Mouse (Mus musculus): ENCODE results near the gene Cxcl13. TPM values are rescaled to one million over a fixed set of nuclear protein-coding genes. Genes with fewer than 3 reads are reported as not detected.

The Cxcl13 gene
- polyA plus RNA-seq (2012; rRNA removed) = not detected in 2 replicates

DNA sequence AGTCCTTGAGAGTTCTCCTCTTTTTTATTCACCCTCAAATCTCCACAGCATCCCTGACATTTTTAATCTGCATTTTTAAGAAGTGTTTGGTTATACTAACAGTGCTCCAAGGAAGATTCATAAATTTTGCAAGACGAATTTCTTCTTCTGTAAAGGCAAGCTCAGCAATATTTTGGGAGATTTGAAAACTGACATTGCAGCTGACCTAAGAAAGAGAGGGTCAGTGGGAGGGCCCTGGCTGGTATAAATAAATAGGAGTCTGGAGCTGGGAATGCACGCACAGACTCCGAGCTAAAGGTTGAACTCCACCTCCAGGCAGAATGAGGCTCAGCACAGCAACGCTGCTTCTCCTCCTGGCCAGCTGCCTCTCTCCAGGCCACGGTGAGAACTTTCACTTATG lies at the start of gene Cxcl13:
TSS of gene Cxcl13 (plus strand) at position 301 of the 400 bp plus-strand sequence.
- Histone ChIP-seq H3K4me3 (ENCODE audit: control insufficient read depth, low read depth, low read length) (no peak within 1 kb of the TSS), H3K36me3 (ENCODE audit: control insufficient read depth, insufficient read depth, low read length) (no peaks in the 10 kb centered on the region), H3K27ac (ENCODE audit: control insufficient read depth, insufficient read depth, low read depth, low read length) (no peak within 1 kb of the TSS), H3K4me1 (ENCODE audit: control insufficient read depth, insufficient read depth, low read length) (no peaks in the 10 kb centered on the region), H3K27me3 (ENCODE audit: control insufficient read depth, insufficient read depth, low read length) (no peaks in the 10 kb centered on the region)
- TF ChIP-seq POLR2A (IDR thresholded peaks at IDR 0.05; ENCODE audit: control insufficient read depth, low read depth, low read length) (no peak), CTCF (IDR thresholded peaks at IDR 0.05; ENCODE audit: control insufficient read depth, insufficient read depth, insufficient replicate concordance, low read depth, low read length) (no peak)

DNA sequence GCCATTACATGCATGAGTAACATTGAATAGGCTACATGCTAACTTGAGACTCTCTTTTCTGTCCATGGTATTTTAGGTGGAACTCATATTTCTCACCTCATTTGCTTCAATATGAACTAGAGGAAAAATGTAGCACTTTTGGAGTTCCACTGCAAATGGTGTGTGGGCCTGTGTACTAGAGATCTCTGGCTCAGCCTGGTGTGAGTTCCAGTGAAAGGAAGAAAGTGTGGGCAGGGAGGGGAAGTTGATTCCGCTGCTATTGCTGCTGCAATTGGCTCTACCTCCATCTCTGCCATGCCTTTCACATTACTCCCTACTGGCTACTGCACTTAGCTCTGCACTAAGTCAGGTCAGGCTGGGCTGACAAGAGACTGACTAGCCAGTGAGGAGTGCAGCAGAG lies 45.7 kb upstream of the Cxcl13 start:
- Histone ChIP-seq H3K4me3 (ENCODE audit: control insufficient read depth, low read depth, low read length) (no peak overlapping the region), H3K27me3 (ENCODE audit: control insufficient read depth, insufficient read depth, low read length) (no peaks in the 10 kb centered on the region)

GRCm38 (mm10) chr5:95918491-95918890 lies 38.3 kb upstream of the Cxcl13 start:
- Histone ChIP-seq H3K27me3 (ENCODE audit: control insufficient read depth, insufficient read depth, low read length) (no peaks in the 10 kb centered on the region), H3K36me3 (ENCODE audit: control insufficient read depth, insufficient read depth, low read length) (no peaks in the 10 kb centered on the region)
- no peak for TF ChIP-seq CTCF (IDR thresholded peaks at IDR 0.05; ENCODE audit: control insufficient read depth, insufficient read depth, insufficient replicate concordance, low read depth, low read length)
- TF ChIP-seq POLR2A (IDR thresholded peaks at IDR 0.05; ENCODE audit: control insufficient read depth, low read depth, low read length) = no peak

More for the DNA sequence above, 45.7 kb upstream of the Cxcl13 start:
- TF ChIP-seq POLR2A (IDR thresholded peaks at IDR 0.05; ENCODE audit: control insufficient read depth, low read depth, low read length) (no peak), CTCF (IDR thresholded peaks at IDR 0.05; ENCODE audit: control insufficient read depth, insufficient read depth, insufficient replicate concordance, low read depth, low read length) (no peak)
- Histone ChIP-seq H3K36me3 (ENCODE audit: control insufficient read depth, insufficient read depth, low read length) (no peaks in the 10 kb centered on the region), H3K4me1 (ENCODE audit: control insufficient read depth, insufficient read depth, low read length) (no peaks in the 10 kb centered on the region), H3K27ac (ENCODE audit: control insufficient read depth, insufficient read depth, low read depth, low read length) (no peak overlapping the region)

DNA sequence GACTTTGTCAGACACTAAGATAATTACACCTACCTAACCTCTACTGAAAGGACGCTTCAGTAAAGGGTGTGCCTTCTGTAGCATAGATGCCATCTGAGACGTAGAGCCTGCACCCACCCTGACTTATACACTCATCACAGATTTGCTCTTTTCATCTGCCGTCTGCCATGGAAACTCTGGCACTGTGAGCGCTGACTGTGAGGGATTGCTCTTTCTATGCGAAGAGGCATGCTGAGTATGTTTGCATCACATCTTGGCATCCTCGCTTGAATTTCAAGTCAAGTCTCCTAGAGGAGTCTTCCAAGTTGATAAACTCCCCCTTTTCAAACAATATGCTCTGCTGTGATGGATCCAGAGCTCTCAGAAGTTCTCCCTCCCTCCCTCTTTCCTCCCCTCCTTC lies 32.7 kb upstream of the Cxcl13 start:
- no peak overlapping the region for H3K27ac ChIP-seq (ENCODE audit: control insufficient read depth, insufficient read depth, low read depth, low read length)
- no peaks in the 10 kb centered on the region for H3K27me3 ChIP-seq (ENCODE audit: control insufficient read depth, insufficient read depth, low read length)
- H3K36me3 ChIP-seq (ENCODE audit: control insufficient read depth, insufficient read depth, low read length) = no peaks in the 10 kb centered on the region
- no peaks in the 10 kb centered on the region for H3K4me1 ChIP-seq (ENCODE audit: control insufficient read depth, insufficient read depth, low read length)
- TF ChIP-seq CTCF (IDR thresholded peaks at IDR 0.05; ENCODE audit: control insufficient read depth, insufficient read depth, insufficient replicate concordance, low read depth, low read length) = no peak
- H3K4me3 ChIP-seq (ENCODE audit: control insufficient read depth, low read depth, low read length) = no peak overlapping the region

More at GRCm38 (mm10) chr5:95918491-95918890, 38.3 kb upstream of the Cxcl13 start:
- Histone ChIP-seq H3K4me1 (ENCODE audit: control insufficient read depth, insufficient read depth, low read length) (no peaks in the 10 kb centered on the region), H3K27ac (ENCODE audit: control insufficient read depth, insufficient read depth, low read depth, low read length) (no peak overlapping the region), H3K4me3 (ENCODE audit: control insufficient read depth, low read depth, low read length) (no peak overlapping the region)

GRCm38 (mm10) chr5:95925204-95925930 lies 31.4 kb upstream of the Cxcl13 start:
- TF ChIP-seq POLR2A (IDR thresholded peaks at IDR 0.05; ENCODE audit: control insufficient read depth, low read depth, low read length) (no peak), CTCF (IDR thresholded peaks at IDR 0.05; ENCODE audit: control insufficient read depth, insufficient read depth, insufficient replicate concordance, low read depth, low read length) (no peak)
- no peak overlapping the region for H3K27ac ChIP-seq (ENCODE audit: control insufficient read depth, insufficient read depth, low read depth, low read length)
- H3K4me1 ChIP-seq (ENCODE audit: control insufficient read depth, insufficient read depth, low read length) = no peaks in the 10 kb centered on the region
- H3K27me3 ChIP-seq (ENCODE audit: control insufficient read depth, insufficient read depth, low read length) = no peaks in the 10 kb centered on the region
- no peaks in the 10 kb centered on the region for H3K36me3 ChIP-seq (ENCODE audit: control insufficient read depth, insufficient read depth, low read length)
- H3K4me3 ChIP-seq (ENCODE audit: control insufficient read depth, low read depth, low read length) = no peak overlapping the region

DNA sequence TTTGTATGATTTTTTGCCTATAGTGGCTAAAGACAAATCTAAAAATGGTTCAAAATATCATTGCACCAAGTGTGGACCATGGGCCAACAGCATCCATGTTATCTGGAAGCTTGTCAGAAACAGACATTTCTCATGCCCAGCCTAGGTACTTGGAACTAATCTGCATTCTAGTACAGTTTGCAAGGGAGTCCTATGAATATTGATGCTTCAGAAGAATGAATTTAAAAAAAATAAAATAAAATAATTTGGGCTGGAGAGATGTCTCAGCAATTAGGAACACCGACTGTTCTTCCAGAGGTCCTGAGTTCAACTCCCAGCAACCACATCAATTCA lies 30.9 kb upstream of the Cxcl13 start:
- no peaks in the 10 kb centered on the region for H3K36me3 ChIP-seq (ENCODE audit: control insufficient read depth, insufficient read depth, low read length)
- TF ChIP-seq POLR2A (IDR thresholded peaks at IDR 0.05; ENCODE audit: control insufficient read depth, low read depth, low read length) (no peak), CTCF (IDR thresholded peaks at IDR 0.05; ENCODE audit: control insufficient read depth, insufficient read depth, insufficient replicate concordance, low read depth, low read length) (no peak)
- H3K27ac ChIP-seq (ENCODE audit: control insufficient read depth, insufficient read depth, low read depth, low read length) = no peak overlapping the region
- no peak overlapping the region for H3K4me3 ChIP-seq (ENCODE audit: control insufficient read depth, low read depth, low read length)
- no peaks in the 10 kb centered on the region for H3K27me3 ChIP-seq (ENCODE audit: control insufficient read depth, insufficient read depth, low read length)
- H3K4me1 ChIP-seq (ENCODE audit: control insufficient read depth, insufficient read depth, low read length) = no peaks in the 10 kb centered on the region

DNA sequence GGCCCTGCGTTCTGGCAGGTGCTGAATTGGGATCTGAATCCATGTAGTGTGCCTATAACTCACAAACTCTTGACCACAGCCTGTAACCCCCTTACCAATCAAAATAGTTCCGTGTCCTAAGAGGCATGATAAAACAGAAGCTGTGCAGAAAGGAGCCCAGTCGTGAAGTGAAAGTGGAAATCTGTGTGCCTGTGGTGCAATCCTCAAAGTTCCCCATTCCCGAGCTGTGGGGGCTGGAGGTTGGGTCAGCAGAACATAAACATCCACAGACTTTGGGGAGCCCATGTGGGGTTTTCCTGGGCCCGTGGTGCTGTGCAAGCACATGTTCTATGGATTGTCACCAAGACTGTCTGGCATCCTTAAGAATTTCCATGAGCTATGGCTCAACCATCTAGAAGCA lies 21.7 kb upstream of the Cxcl13 start:
- Histone ChIP-seq H3K27me3 (ENCODE audit: control insufficient read depth, insufficient read depth, low read length) (no peaks in the 10 kb centered on the region), H3K4me3 (ENCODE audit: control insufficient read depth, low read depth, low read length) (no peak overlapping the region), H3K36me3 (ENCODE audit: control insufficient read depth, insufficient read depth, low read length) (no peaks in the 10 kb centered on the region), H3K27ac (ENCODE audit: control insufficient read depth, insufficient read depth, low read depth, low read length) (no peak overlapping the region), H3K4me1 (ENCODE audit: control insufficient read depth, insufficient read depth, low read length) (no peaks in the 10 kb centered on the region)
- TF ChIP-seq CTCF (IDR thresholded peaks at IDR 0.05; ENCODE audit: control insufficient read depth, insufficient read depth, insufficient replicate concordance, low read depth, low read length) = no peak
- TF ChIP-seq POLR2A (IDR thresholded peaks at IDR 0.05; ENCODE audit: control insufficient read depth, low read depth, low read length) = no peak

Data from testis, adult 2 months (tissue).